Mouse (Mus musculus) cerebellum, adult 2 months (tissue): ENCODE measurements around the gene Gngt2. TPM values are rescaled to one million over a fixed set of nuclear protein-coding genes. Genes with fewer than 3 reads are reported as not detected.

Experiments
- DNase-seq, 2 experiments: peaks; one replicate each; pipeline ENCODE4 v3.0.0; 2021
- H3K27ac ChIP-seq: fragments of 200-500 bp; 2 replicates; pipeline ENCODE4 v1.5.1; 2012; ENCODE audit warnings: low read length, control low read depth, inconsistent platforms; ENCODE audit not compliant: insufficient read depth
- H3K27me3 ChIP-seq: fragments of 200-500 bp; 2 replicates; pipeline ENCODE4 v1.6.1; 2012; ENCODE audit warnings: inconsistent platforms, mild to moderate bottlenecking, low read length, moderate library complexity; ENCODE audit not compliant: control insufficient read depth, insufficient read depth
- H3K4me1 ChIP-seq: fragments of 200-500 bp; 2 replicates; pipeline ENCODE4 v1.6.1; 2011; ENCODE audit warnings: low read length; ENCODE audit not compliant: control insufficient read depth, insufficient read depth
- H3K4me3 ChIP-seq: fragments of 200-500 bp; replicated peaks from 2 replicates; pipeline ENCODE3; 2011; ENCODE audit warnings: mild to moderate bottlenecking, low read depth, low read length, control low read depth; ENCODE audit not compliant: insufficient read depth
- CTCF ChIP-seq: fragments of 200-500 bp; IDR thresholded peaks from 2 replicates; pipeline ENCODE4 v1.5.1; 2011; ENCODE audit warnings: low read depth, mild to moderate bottlenecking, control low read depth, low read length, moderate library complexity, borderline replicate concordance; ENCODE audit not compliant: insufficient read depth
- POLR2A ChIP-seq: fragments of 200-500 bp; IDR thresholded peaks from 2 replicates; pipeline ENCODE4 v1.6.1; 2011; ENCODE audit warnings: low read length, control low read depth, borderline replicate concordance; ENCODE audit not compliant: insufficient read depth
- WGBS: fragments of 180-500 bp; shearing (Covaris S2); methylation state at CpG from one replicate; pipeline ENCODE4 v1.1.7; 2018; 5-methylcytosine and 5-hydroxymethylcytosine counted together
- polyA plus RNA-seq: library from polyadenylated mRNA; depleted of rRNA; stranded (reverse); fragments of >200 nt; gene quantifications from 2 replicates; pipeline ENCODE4 v1.2.3, GENCODE M21; 2012

Gene Gngt2
- polyA plus RNA-seq, 1 experiment: 5.4 TPM

DNA sequence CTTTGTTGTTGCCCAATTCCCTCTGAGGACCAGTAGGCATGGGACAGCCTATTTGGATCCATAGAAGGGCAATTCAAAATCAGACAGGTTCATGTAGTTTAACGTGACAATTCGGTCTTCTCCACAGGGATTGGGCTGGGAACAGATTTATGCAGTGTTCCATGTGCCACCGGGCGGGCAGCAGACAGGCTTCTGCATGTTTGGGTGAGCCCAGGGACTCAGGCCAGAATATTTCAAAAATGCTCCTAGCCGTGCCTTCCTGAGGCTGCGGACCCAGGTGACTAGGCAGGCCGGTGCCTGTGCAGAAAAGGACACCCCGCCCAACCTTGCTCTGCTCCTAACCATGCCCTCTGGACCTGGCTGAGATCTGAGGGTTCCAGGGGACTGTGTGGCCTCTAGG, 17.9 kb upstream of the Gngt2 start:
- Histone ChIP-seq H3K4me1 (no peaks in the 10 kb centered on the region), H3K4me3 (no peak overlapping the region), H3K27me3 (no peaks in the 10 kb centered on the region), H3K27ac (no peak overlapping the region)
- no peak for DNase-seq
- TF ChIP-seq POLR2A (no peak), CTCF (no peak)
- 76% methylated on average over 8 of the region's 8 CpGs for WGBS

DNA sequence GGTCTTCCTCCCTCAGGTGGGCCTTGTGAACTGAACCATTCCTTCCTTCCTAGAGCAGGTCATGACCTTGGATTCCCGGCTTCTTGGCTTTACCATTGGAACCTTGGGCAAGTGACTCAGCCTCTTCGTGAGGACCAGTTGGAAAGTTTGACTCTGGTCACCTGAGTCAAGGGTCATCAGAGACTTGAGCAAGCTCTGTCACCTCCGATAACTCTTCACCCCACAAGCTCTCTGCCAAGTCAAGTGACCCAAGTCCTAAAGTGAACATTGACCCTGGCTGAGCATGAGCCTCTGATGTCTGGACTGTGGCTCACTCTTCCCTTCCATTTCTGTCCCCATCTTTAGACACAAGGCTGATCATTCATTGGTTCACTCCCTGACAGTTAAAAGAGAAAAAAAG, 15.5 kb upstream of the Gngt2 start:
- DNase-seq: no peak
- Histone ChIP-seq H3K4me3 (no peak overlapping the region), H3K27ac (no peak overlapping the region), H3K27me3 (no peaks in the 10 kb centered on the region), H3K4me1 (no peaks in the 10 kb centered on the region; the same call in 1 of the 2 replicates)
- 84% methylated on average over 3 of the region's 3 CpGs for WGBS
- TF ChIP-seq POLR2A (no peak), CTCF (no peak)

DNA sequence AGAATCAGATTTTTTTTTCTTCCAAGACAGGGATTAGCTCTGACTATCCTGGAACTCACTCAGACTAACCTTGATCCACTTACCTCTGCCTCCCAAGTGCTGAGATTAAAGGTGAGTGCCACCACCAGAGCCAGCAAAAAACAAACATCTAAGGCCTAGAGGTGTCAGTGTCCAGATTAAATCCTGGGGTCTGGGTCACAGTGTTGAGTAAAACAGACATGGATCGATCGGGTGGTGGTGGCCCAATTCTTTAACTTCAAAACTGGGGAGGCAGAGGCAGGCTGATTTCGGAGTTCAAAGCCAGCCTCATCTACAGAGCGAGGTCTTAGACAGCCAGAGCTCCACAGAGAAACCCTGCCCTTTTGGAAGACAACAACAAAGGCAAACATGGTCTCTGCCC, 14.6 kb upstream of the Gngt2 start:
- no peak overlapping the region for H3K27ac ChIP-seq
- no peak for DNase-seq
- TF ChIP-seq POLR2A: no peak
- TF ChIP-seq CTCF: no peak
- no peaks in the 10 kb centered on the region for H3K27me3 ChIP-seq
- no peaks in the 10 kb centered on the region; the same call in 1 of the 2 replicates for H3K4me1 ChIP-seq
- no peak overlapping the region for H3K4me3 ChIP-seq
- 95% methylated on average over 4 of the region's 4 CpGs for WGBS

DNA sequence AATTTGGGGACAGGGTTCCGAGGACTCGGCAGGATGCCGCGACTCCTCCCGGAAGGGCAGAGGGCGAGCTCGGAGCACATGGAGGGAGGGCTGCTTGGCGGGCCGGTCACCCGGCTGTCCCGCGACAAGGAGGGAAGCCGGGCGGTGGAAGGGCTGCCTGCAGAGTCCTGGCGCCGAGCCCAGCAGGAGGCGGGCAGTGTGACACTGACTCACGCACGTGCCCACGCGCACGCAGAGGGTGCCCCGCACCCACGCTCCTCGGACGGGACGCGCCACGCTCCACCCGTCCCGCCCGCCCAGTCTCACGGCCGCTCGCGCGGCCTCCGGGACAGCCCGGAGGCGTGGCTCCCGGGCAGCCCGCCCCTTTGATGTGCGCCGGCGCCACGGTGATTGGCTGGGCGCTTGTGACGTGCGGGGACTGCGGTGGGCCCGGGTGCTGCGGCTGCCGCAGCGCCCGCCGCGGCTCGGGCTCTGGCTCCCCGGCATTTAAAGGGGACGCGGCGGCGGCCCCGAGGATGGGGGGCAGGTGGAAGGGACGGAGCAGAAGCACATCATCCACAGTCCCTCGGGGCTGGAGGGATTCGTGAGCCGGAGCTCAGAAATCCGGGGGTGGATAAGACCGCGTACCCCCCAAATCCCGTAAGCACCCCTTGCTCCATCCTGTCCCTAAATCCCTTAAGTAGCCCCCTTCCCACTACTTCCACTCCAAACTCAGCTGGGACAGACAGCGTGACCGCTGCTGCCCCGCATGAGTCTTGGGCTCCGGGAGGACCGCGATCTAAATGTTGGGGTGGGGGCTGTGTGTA, 12.7 kb upstream of the Gngt2 start, which contains the start of gene Phospho1:
Gene Phospho1 (plus strand): TSS at position 429 of the 806 bp plus-strand sequence.
- Histone ChIP-seq H3K27ac (peak within 1 kb of the TSS; percentile 83), H3K27me3 (no peaks in the 10 kb centered on the region)
- WGBS: under 1% methylated on average over 66 of the region's 78 CpGs

DNA sequence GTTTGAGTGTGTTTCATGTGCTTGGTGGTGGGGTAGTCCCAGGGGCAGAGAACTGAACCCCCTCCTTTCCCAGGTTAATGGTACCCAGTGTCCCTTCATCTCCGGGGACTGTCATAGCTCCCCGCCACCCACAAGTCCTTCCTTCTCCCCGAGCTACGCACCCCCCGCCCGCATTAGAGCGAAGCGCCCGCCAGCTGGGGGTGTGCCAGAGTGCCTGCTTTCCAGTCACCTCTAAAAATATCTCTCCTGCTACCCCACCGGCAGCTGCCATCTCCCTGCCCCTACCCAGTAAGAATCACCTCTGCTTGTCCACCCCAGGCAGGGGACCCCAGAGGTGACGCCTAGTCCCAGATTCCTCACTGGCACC, 12.2 kb upstream of the Gngt2 start:
- peak overlapping the region; percentile 84 for H3K4me3 ChIP-seq
- DNase-seq: peak; percentile 81 to 84
- WGBS: under 1% methylated on average over 11 of the region's 11 CpGs
- H3K27me3 ChIP-seq: no peaks in the 10 kb centered on the region
- H3K4me1 ChIP-seq: no peaks in the 10 kb centered on the region; the same call in 1 of the 2 replicates
- H3K27ac ChIP-seq: peak overlapping the region; percentile 83
- no peak for TF ChIP-seq CTCF
- TF ChIP-seq POLR2A: no peak

More for the DNA sequence above, 12.7 kb upstream of the Gngt2 start, which contains the start of gene Phospho1:
- peak; percentile 95 for DNase-seq
- no peak for TF ChIP-seq CTCF
- TF ChIP-seq POLR2A: peak; percentile 48
- H3K4me3 ChIP-seq: peak within 1 kb of the TSS; percentile 84
- no peaks in the 10 kb centered on the region; the same call in 1 of the 2 replicates for H3K4me1 ChIP-seq

DNA sequence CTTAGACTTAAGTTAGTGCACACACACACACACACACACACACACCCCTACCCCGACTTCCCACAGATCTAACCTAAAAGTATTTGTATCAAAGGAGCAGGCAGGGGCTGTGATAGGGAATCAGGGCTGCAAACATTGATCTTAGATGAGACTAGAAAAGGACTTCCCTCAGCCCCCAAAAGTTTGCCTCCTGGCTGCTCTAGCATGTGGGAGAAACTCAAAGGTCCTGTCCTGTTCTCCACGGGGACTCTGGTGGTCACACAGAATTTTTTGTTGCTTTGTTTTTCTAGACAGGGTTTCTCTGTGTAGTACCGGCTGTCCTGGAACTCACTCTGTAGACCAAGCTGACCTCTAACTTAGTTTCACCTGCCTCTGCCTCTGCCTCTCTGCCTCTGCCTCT, 11.4 kb upstream of the Gngt2 start:
- Histone ChIP-seq H3K27ac (no peak overlapping the region), H3K4me3 (peak overlapping the region; percentile 84), H3K4me1 (no peaks in the 10 kb centered on the region; the same call in 1 of the 2 replicates), H3K27me3 (no peaks in the 10 kb centered on the region)
- no peak for TF ChIP-seq CTCF
- TF ChIP-seq POLR2A: no peak
- DNase-seq: no peak
- WGBS: 41% methylated on average over 3 of the region's 3 CpGs

DNA sequence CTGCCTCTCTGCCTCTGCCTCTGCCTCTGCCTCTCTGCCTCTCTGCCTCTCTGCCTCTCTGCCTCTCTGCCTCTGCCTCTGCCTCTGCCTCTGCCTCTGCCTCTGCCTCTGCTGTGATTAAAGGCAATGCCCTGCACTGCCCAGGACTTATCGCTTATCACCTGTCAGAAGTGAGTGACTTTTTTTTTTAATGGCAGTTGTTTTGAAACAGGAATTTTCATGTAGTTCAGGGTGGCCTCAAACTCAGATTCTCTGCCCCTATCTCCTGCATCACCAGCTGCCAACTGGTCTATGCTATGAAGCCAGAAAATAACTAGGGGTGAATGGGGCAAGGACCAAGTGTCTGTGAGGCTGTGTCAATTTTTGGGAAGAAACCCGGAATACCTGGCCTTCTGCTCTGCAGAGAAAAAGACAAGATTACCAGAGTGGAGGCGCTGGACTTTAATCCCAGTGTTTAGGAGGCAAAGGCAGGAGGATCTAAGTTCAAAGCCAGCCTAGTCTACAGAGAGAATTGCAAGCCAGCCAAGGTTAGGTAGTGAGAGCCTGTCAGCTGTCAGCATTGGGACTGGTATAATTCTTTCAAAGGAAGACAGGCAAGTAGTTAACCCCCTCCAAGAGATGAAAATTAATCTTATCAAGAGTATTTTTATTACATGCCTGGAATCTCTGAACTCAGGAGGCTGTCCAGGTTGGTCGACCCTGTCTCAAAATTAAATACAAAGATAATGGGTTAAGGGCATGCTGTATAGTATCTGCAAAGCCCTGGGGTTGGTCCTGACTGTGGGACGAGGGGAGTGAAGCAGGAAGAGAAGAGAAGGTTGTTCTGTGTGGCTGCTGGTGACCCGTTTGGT, 10.5 kb upstream of the Gngt2 start:
- 63% methylated on average over 6 of the region's 6 CpGs for WGBS
- DNase-seq: no peak
- Histone ChIP-seq H3K27me3 (no peaks in the 10 kb centered on the region), H3K4me1 (no peaks in the 10 kb centered on the region; the same call in none of the 2 replicates), H3K4me3 (no peak overlapping the region), H3K27ac (no peak overlapping the region)
- no peak for TF ChIP-seq POLR2A
- TF ChIP-seq CTCF: no peak

DNA sequence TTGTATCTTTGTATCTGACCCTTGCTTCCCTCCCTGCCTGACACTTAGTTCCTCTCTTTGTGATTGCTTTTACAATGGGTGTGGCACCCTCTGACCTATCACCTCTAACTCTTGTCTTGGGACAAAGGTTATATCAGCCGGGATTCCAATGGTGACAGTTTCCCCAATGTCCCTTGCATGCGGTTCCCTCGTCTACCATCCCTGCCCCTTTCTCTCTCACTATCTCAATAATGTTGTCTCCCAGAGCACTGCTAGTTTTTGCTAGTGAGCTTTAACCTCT, 9.9 kb upstream of the Gngt2 start:
- 30% methylated on average over 3 of the region's 3 CpGs for WGBS
- H3K27me3 ChIP-seq: no peaks in the 10 kb centered on the region
- H3K4me3 ChIP-seq: no peak overlapping the region
- no peak overlapping the region for H3K27ac ChIP-seq
- no peak for DNase-seq
- TF ChIP-seq POLR2A: no peak
- H3K4me1 ChIP-seq: no peaks in the 10 kb centered on the region; the same call in none of the 2 replicates
